15 mouse cellular contexts compared by ENCODE assay signal in the genomic region with DNA sequence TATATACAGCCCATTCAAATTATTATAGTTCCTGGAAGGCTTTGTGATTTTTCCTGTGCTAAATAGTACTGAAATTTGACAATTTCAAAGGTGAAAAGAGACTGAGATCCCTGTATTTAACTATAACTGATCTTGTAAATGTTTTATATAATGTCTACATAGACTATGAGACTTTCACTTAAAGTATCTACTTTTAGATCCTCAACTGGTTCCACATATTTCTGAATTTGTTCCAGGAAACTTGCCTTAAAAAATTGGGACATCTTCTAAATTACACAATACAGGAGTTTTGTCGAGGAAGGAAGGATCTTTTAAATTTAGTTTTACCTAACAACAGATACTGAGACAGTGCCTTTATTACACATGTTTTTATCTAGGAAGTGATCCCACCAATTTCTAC.
"Had no signal": no experiment of that assay in that cellular context is flagged by ENCODE, and none has a peak within 500 bp of the region (broad histone marks: within the 10 kb centered on the region; RNA-seq: fewer than 3 reads in every experiment).

No protein-coding gene starts in this region.

- DNase-seq: liver, postnatal 0 days; lung, adult 2 months; lung, postnatal 14 days; lung, postnatal 36 days; midbrain, embryonic 14.5 days; retina, postnatal 1 day; right cerebral cortex, adult 18-20 months; right cerebral cortex, postnatal 25 days; right cerebral cortex, postnatal 4 days; spleen, adult 18-20 months; thymus, adult 2 months; thymus, postnatal 25 days; thymus, postnatal 4 days had no signal

- ATAC-seq: liver, postnatal 0 days; lung, postnatal 0 days; midbrain, embryonic 16.5 days had no signal
